Mouse (Mus musculus): ENCODE measurements at regions not wholly inside any gene's neighbourhood (a gene's known extent, or its start where the extent isn't known, plus 50 kb on each side); places are given as distances from the start of the nearest gene placed in this dataset.
"Not testable (repeated sequence)": the region's sequence is repeated elsewhere in the genome, so short reads cannot be mapped to it uniquely, and the experiment has no call there.

DNA sequence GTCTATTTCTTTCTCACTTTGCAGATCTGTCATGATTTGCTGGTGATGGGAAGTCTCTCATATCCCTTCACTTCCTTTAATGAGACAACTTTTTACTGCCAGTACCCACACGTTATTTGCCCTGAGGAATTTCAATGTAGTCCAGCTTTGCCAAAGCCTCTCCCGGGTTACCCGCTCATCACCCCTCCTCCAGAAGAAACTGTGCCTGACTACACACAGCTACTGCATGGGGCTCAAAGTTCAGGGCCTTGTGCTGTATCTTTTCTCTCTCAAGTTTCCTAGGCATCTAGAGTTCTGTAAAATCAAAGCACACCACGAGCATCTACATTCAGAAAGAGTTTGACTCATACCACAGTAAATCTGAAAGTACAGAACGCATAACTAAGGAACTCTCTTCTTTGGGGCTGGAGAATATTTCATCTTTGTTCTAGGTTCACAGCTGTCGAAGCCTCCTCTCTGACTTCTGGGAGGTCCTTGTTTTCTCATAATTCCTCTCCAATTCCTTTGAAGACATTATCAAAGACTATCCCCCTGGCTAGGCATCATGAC lies 328.4 kb upstream of the Tmc3 start:
- no peak for DNase-seq

- no peak for DNase-seq
Measured at GRCm38 (mm10) chr7:83258363-83258916, 326.3 kb upstream of the Tmc3 start.

GRCm38 (mm10) chr7:83261489-83261888 lies 323.2 kb upstream of the Tmc3 start:
- no peak for DNase-seq

GRCm38 (mm10) chr7:83289915-83290773 lies 294.6 kb upstream of the Tmc3 start:
- DNase-seq: no peak

GRCm38 (mm10) chr7:83307112-83307511 lies 277.6 kb upstream of the Tmc3 start:
- no peak for DNase-seq

DNA sequence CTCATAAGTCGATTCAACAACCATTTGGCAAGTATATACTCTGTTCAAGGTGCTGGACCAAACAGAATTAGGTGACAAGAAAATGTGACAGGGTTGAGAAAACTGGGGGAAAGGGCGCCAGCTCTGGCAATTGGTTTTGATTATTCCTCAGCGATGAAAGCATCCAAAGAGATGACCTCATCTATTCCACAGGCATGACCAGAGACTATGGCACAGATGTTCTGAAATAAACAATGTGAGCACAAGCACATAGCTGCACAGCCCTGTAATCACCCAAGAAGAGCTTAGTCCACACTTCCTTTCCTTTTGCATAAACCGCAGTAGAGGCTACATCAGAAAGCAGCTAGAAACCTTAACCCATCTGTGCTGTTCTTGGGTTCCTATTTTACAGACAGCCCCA lies 272.6 kb upstream of the Tmc3 start:
- DNase-seq: no peak

DNA sequence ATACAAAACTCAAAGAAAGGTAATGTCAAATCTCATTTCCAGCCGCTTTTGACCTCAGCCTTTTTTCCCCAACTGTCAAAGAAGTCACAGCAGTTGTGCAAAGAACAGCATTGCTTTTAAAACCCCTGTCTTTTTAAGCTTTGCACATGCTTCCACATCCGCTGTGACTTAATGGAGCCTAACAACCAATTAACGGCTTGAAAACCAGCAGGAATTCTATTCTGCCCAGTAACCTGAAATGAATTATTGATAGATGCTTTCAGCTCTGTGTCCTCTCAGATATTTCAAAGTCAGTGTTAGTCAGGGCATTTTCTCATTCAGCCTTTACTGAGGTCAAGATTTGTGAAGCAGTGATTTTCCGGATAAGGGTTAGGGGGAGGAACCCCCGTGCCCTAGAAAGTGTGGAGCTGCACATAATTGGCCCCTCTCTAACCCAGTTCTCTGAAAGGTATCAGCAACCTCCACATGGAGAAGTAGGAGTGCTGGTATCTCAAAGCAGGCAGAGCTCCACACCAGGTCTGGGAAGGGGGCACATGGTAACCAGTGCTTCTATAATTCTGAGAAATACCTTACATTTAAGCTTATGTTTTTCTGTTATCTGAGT lies 254.8 kb upstream of the Tmc3 start:
- DNase-seq: no peak

GRCm38 (mm10) chr7:83347103-83347754 lies 237.5 kb upstream of the Tmc3 start:
- no peak for DNase-seq

DNA sequence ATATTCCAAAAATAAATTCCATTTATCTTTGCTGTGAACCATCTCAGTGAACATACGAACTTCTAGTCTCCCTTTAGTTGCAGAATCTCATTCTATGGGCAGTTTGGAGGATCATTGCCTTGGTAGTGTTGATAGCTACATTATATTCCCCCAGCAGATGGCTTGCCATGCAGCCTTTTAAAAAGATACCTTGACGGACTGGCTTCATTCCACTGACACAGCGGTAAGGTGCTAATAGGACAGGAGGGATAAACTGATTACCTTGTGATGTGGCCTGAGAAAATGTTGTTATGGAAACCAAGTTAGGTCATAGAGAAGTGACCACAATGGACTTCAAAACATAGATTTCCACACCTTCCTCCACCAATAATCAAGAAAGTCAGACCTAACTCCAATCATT lies 215.5 kb upstream of the Tmc3 start:
- no peak for DNase-seq

DNA sequence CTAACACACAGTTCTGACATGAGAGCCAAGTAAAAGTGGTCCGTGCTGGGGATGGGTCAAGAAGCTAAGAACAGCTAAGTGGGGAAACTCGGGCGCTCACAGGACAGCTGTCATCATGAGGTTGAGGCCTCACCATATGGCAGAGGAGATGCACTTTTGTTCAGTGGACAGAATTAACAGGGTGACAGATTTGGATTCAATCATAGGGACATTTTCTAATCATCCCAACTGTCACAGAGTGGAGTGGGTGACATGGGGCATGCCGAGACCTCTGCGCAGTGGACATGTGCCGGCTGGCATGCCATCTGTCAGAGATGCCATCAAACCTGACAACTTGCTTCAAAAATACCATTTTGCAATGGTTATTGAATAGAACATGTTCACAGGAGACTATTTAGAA lies 215.1 kb upstream of the Tmc3 start:
- no peak for DNase-seq

GRCm38 (mm10) chr7:83376826-83377225 lies 207.9 kb upstream of the Tmc3 start:
- DNase-seq: no peak

- peak; percentile 42 for DNase-seq
Measured at GRCm38 (mm10) chr7:83381381-83382181, 203.1 kb upstream of the Tmc3 start.

GRCm38 (mm10) chr7:83382803-83383363 lies 201.8 kb upstream of the Tmc3 start:
- DNase-seq: peak; percentile 77

DNA sequence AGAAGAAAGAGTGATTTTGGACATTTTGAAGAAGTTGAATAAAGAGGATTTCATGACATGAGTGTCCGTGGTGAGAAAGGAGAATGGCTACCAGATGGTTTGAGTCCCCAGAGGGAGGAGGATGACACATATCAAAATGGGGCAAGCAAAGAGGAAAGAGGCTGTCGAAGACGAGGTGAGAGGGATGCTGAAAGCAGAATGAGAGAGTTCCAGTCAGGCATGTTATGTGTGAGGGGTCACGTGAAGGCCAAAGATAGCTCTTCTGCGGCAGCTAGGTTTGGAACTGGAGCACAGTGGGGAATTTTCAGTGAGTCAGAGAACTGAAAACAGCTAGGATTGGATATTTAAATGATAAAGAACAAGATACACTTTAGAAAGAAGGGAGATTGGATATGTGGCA lies 193.3 kb upstream of the Tmc3 start:
- no peak for DNase-seq

DNA sequence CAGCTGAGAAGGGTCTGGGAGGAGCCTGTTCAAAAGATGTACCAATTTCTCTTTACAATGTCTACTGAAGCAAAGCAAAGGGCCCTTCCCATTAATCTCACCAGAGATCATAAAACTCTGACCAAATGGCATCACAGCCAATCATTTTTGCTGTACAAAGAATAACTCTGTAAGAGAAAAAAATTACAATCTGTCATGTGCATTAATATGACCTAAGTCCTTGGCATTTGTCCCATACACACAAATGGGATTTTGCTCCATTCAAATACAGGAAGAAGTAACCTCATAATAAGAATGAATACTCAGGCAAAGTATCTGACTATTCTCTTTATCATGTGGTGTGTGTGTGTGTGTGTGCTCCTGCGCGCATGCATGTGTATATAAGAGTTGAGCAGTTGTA lies 192.5 kb upstream of the Tmc3 start:
- no peak for DNase-seq

- DNase-seq: no peak
Measured at GRCm38 (mm10) chr7:83392625-83393024, 192.1 kb upstream of the Tmc3 start.

GRCm38 (mm10) chr7:83394156-83394555 lies 190.6 kb upstream of the Tmc3 start:
- no peak for DNase-seq

- no peak for DNase-seq
Measured at GRCm38 (mm10) chr7:83399668-83400067, 185.1 kb upstream of the Tmc3 start.

- no peak for DNase-seq
Measured at GRCm38 (mm10) chr7:83401001-83401400, 183.7 kb upstream of the Tmc3 start.

GRCm38 (mm10) chr7:83412745-83413144 lies 172.0 kb upstream of the Tmc3 start:
- not testable (repeated sequence) for DNase-seq

DNA sequence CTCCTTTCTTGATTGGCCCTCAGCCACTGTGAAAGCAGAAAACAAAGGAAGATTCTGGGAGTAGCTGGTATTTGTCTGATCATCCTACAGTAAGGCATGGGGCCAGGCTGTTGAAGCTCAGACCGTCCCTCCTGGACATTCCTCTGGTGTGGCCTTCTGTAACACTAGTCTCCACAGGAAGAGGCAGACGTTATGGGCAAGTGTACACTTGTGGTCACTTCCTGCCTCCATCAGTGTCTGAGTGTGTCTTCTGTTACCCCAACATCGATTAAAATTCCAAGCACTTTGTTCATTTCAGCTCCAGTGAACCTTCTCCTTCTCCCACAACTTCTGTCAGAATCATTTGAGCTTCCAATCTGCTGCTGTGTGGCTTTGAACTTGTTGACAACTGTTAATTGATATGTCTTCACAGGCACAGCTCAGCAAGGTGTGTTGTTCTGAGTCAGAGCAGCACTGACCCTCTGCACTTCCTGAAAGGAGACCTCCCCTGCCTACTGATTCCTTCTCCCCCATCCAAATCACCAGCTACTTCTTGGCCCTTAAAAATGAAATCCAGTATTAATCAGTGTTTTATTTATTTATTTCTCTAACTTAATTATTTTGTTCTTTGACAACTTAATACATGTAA lies 154.7 kb upstream of the Tmc3 start:
- no peak for DNase-seq

- DNase-seq: no peak
Measured at GRCm38 (mm10) chr7:83431094-83431493, 153.6 kb upstream of the Tmc3 start.
